Mouse (Mus musculus): Measurements from ENCODE around the gene Ptpn13. TPM values are rescaled to one million over a fixed set of nuclear protein-coding genes. Genes with fewer than 3 reads are reported as not detected.

The Ptpn13 gene
- polyA plus RNA-seq, 1 experiment = 6.6 TPM

GRCm38 (mm10) chr5:103560546-103560945 lies 135.6 kb downstream of the Ptpn13 start:
- H3K4me3 ChIP-seq (ENCODE audit: control insufficient read depth, low read depth, low read length) = no peak overlapping the region
- no peak overlapping the region for H3K27ac ChIP-seq (ENCODE audit: control insufficient read depth, insufficient read depth, low read depth, low read length)
- H3K4me1 ChIP-seq (ENCODE audit: control insufficient read depth, insufficient read depth, low read length) = no peaks in the 10 kb centered on the region
- H3K36me3 ChIP-seq (ENCODE audit: control insufficient read depth, insufficient read depth, low read length) = no peaks in the 10 kb centered on the region
- no peaks in the 10 kb centered on the region for H3K27me3 ChIP-seq (ENCODE audit: control insufficient read depth, insufficient read depth, low read length)
- no peak for TF ChIP-seq CTCF (IDR thresholded peaks at IDR 0.05; ENCODE audit: control insufficient read depth, insufficient read depth, insufficient replicate concordance, low read depth, low read length)
- no peak for TF ChIP-seq POLR2A (IDR thresholded peaks at IDR 0.05; ENCODE audit: control insufficient read depth, low read depth, low read length)

GRCm38 (mm10) chr5:103568034-103568433 lies 143.0 kb downstream of the Ptpn13 start:
- no peaks in the 10 kb centered on the region for H3K4me1 ChIP-seq (ENCODE audit: control insufficient read depth, insufficient read depth, low read length)
- H3K36me3 ChIP-seq (ENCODE audit: control insufficient read depth, insufficient read depth, low read length) = no peaks in the 10 kb centered on the region
- H3K4me3 ChIP-seq (ENCODE audit: control insufficient read depth, low read depth, low read length) = no peak overlapping the region
- no peak overlapping the region for H3K27ac ChIP-seq (ENCODE audit: control insufficient read depth, insufficient read depth, low read depth, low read length)
- H3K27me3 ChIP-seq (ENCODE audit: control insufficient read depth, insufficient read depth, low read length) = no peaks in the 10 kb centered on the region
- TF ChIP-seq CTCF (IDR thresholded peaks at IDR 0.05; ENCODE audit: control insufficient read depth, insufficient read depth, insufficient replicate concordance, low read depth, low read length) = no peak
- TF ChIP-seq POLR2A (IDR thresholded peaks at IDR 0.05; ENCODE audit: control insufficient read depth, low read depth, low read length) = no peak

GRCm38 (mm10) chr5:103569446-103569845 lies 144.5 kb downstream of the Ptpn13 start:
- Histone ChIP-seq H3K4me3 (ENCODE audit: control insufficient read depth, low read depth, low read length) (no peak overlapping the region), H3K36me3 (ENCODE audit: control insufficient read depth, insufficient read depth, low read length) (no peaks in the 10 kb centered on the region), H3K4me1 (ENCODE audit: control insufficient read depth, insufficient read depth, low read length) (no peaks in the 10 kb centered on the region), H3K27me3 (ENCODE audit: control insufficient read depth, insufficient read depth, low read length) (no peaks in the 10 kb centered on the region), H3K27ac (ENCODE audit: control insufficient read depth, insufficient read depth, low read depth, low read length) (no peak overlapping the region)
- TF ChIP-seq POLR2A (IDR thresholded peaks at IDR 0.05; ENCODE audit: control insufficient read depth, low read depth, low read length) = no peak
- TF ChIP-seq CTCF (IDR thresholded peaks at IDR 0.05; ENCODE audit: control insufficient read depth, insufficient read depth, insufficient replicate concordance, low read depth, low read length) = no peak

- TF ChIP-seq CTCF (IDR thresholded peaks at IDR 0.05; ENCODE audit: control insufficient read depth, insufficient read depth, insufficient replicate concordance, low read depth, low read length) (no peak), POLR2A (IDR thresholded peaks at IDR 0.05; ENCODE audit: control insufficient read depth, low read depth, low read length) (no peak)
- Histone ChIP-seq H3K36me3 (ENCODE audit: control insufficient read depth, insufficient read depth, low read length) (no peaks in the 10 kb centered on the region), H3K4me3 (ENCODE audit: control insufficient read depth, low read depth, low read length) (no peak overlapping the region), H3K4me1 (ENCODE audit: control insufficient read depth, insufficient read depth, low read length) (no peaks in the 10 kb centered on the region), H3K27ac (ENCODE audit: control insufficient read depth, insufficient read depth, low read depth, low read length) (no peak overlapping the region), H3K27me3 (ENCODE audit: control insufficient read depth, insufficient read depth, low read length) (no peaks in the 10 kb centered on the region)
Observed at GRCm38 (mm10) chr5:103579680-103580420, 154.9 kb downstream of the Ptpn13 start.

GRCm38 (mm10) chr5:103587219-103587618 lies 162.2 kb downstream of the Ptpn13 start:
- no peak overlapping the region for H3K27ac ChIP-seq (ENCODE audit: control insufficient read depth, insufficient read depth, low read depth, low read length)
- no peaks in the 10 kb centered on the region for H3K36me3 ChIP-seq (ENCODE audit: control insufficient read depth, insufficient read depth, low read length)
- TF ChIP-seq POLR2A (IDR thresholded peaks at IDR 0.05; ENCODE audit: control insufficient read depth, low read depth, low read length) (no peak), CTCF (IDR thresholded peaks at IDR 0.05; ENCODE audit: control insufficient read depth, insufficient read depth, insufficient replicate concordance, low read depth, low read length) (no peak; the same call in 1 of the 2 replicates)
- H3K4me3 ChIP-seq (ENCODE audit: control insufficient read depth, low read depth, low read length) = no peak overlapping the region
- no peaks in the 10 kb centered on the region for H3K27me3 ChIP-seq (ENCODE audit: control insufficient read depth, insufficient read depth, low read length)
- no peaks in the 10 kb centered on the region for H3K4me1 ChIP-seq (ENCODE audit: control insufficient read depth, insufficient read depth, low read length)

- no peak for TF ChIP-seq CTCF (IDR thresholded peaks at IDR 0.05; ENCODE audit: control insufficient read depth, insufficient read depth, insufficient replicate concordance, low read depth, low read length)
- no peak for TF ChIP-seq POLR2A (IDR thresholded peaks at IDR 0.05; ENCODE audit: control insufficient read depth, low read depth, low read length)
- Histone ChIP-seq H3K27ac (ENCODE audit: control insufficient read depth, insufficient read depth, low read depth, low read length) (no peak overlapping the region), H3K36me3 (ENCODE audit: control insufficient read depth, insufficient read depth, low read length) (no peaks in the 10 kb centered on the region), H3K4me1 (ENCODE audit: control insufficient read depth, insufficient read depth, low read length) (no peaks in the 10 kb centered on the region), H3K27me3 (ENCODE audit: control insufficient read depth, insufficient read depth, low read length) (no peaks in the 10 kb centered on the region), H3K4me3 (ENCODE audit: control insufficient read depth, low read depth, low read length) (no peak overlapping the region)
Observed at GRCm38 (mm10) chr5:103591846-103592245, 166.9 kb downstream of the Ptpn13 start.

GRCm38 (mm10) chr5:103592706-103593105 lies 167.7 kb downstream of the Ptpn13 start:
- no peak overlapping the region for H3K27ac ChIP-seq (ENCODE audit: control insufficient read depth, insufficient read depth, low read depth, low read length)
- no peaks in the 10 kb centered on the region for H3K27me3 ChIP-seq (ENCODE audit: control insufficient read depth, insufficient read depth, low read length)
- no peaks in the 10 kb centered on the region for H3K36me3 ChIP-seq (ENCODE audit: control insufficient read depth, insufficient read depth, low read length)
- H3K4me1 ChIP-seq (ENCODE audit: control insufficient read depth, insufficient read depth, low read length) = no peaks in the 10 kb centered on the region
- TF ChIP-seq CTCF (IDR thresholded peaks at IDR 0.05; ENCODE audit: control insufficient read depth, insufficient read depth, insufficient replicate concordance, low read depth, low read length) = no peak
- no peak overlapping the region for H3K4me3 ChIP-seq (ENCODE audit: control insufficient read depth, low read depth, low read length)
